Mouse (Mus musculus) ES-Bruce4 (cell line): ENCODE measurements around the gene Asic1. TPM values are rescaled to one million over a fixed set of nuclear protein-coding genes. Genes with fewer than 3 reads are reported as not detected.

ENCODE experiments used
- H3K27ac ChIP-seq: 2 replicates; pipeline ENCODE4 v1.5.1; 2012; ENCODE audit warnings: low read length, inconsistent platforms; ENCODE audit not compliant: insufficient read depth
- H3K27me3 ChIP-seq: 2 replicates; pipeline ENCODE4 v1.6.1; 2012; ENCODE audit warnings: mild to moderate bottlenecking, low read length, inconsistent platforms; ENCODE audit not compliant: control insufficient read depth, poor library complexity, insufficient read depth, severe bottlenecking
- H3K36me3 ChIP-seq: 2 replicates; pipeline ENCODE4 v1.6.1; 2012; ENCODE audit warnings: inconsistent platforms, mild to moderate bottlenecking, low read length, moderate library complexity; ENCODE audit not compliant: control insufficient read depth, poor library complexity, insufficient read depth, severe bottlenecking
- H3K4me1 ChIP-seq: one replicate; pipeline ENCODE4 v1.8.1; 2011; ENCODE audit warnings: low read length; ENCODE audit not compliant: control insufficient read depth, insufficient read depth
- H3K4me3 ChIP-seq: 2 replicates; pipeline ENCODE4 v1.5.1; 2011; ENCODE audit warnings: low read depth, mild to moderate bottlenecking, low read length
- H3K9ac ChIP-seq: 2 replicates; pipeline ENCODE4 v1.6.1; 2012; ENCODE audit warnings: low read depth, mild to moderate bottlenecking, inconsistent platforms; ENCODE audit not compliant: poor library complexity, severe bottlenecking
- H3K9me3 ChIP-seq: replicated peaks from 2 replicates; pipeline ENCODE4 v1.6.1; 2012; ENCODE audit warnings: mild to moderate bottlenecking, low read length, inconsistent platforms; ENCODE audit not compliant: control insufficient read depth, poor library complexity, insufficient read depth, severe bottlenecking
- CTCF ChIP-seq: IDR thresholded peaks from one replicate; pipeline ENCODE4 v1.8.1; 2011; ENCODE audit warnings: low read depth, low read length
- EP300 ChIP-seq: IDR thresholded peaks from 2 replicates; pipeline ENCODE4 v1.6.1; 2011; ENCODE audit warnings: low read depth, low read length; ENCODE audit not compliant: insufficient read depth
- POLR2A ChIP-seq: IDR thresholded peaks from one replicate; pipeline ENCODE4 v1.8.1; 2011; ENCODE audit warnings: low read length; ENCODE audit not compliant: insufficient read depth
- polyA plus RNA-seq: library from polyadenylated mRNA; stranded (reverse); fragments of >200 nt; gene quantifications from 2 replicates; pipeline ENCODE4 v1.2.4, GENCODE M21; 2011; ENCODE audit warnings: low read depth; ENCODE audit not compliant: missing spikeins, insufficient read depth, insufficient read length

The Asic1 gene
- polyA plus RNA-seq, 1 experiment: 3.9 TPM

DNA sequence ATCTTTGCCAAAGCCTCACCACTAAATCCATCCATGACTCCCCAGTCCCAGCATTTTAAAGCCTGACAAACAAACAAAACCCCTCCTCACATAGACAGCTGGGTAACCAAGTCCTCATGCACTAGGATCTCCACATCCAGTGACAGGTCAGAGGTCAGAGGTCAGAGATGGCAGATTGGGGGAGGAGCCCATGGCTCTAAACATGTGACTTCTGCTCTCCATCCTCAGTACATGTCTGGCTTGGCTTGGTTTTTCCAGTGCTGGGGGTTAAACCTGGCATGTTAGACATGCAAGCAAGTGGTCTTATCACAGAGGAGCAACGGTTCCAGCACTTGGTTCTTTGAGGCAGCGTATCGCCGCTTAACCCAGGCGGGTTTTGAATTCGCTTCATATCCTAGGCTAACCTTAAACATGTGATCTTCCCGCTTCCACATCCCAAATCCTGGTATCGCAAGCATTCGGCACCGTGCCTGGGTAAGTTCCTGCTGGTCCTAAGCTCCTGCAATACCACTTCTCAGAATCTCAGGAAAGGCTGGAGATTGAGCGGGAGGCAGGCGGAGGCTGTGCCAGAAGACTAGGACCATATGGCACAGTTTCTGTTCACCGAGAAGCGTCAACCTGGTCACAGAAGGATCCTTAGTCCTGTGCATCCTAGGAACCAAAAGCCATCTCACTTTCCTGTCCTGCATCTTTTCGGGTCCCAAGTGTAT, 8.9 kb upstream of the Asic1 start:
- H3K9me3 ChIP-seq: no peaks in the 10 kb centered on the region
- no peak overlapping the region for H3K9ac ChIP-seq
- H3K4me3 ChIP-seq: peak overlapping the region; percentile 30
- no peak for TF ChIP-seq POLR2A
- TF ChIP-seq CTCF: no peak
- TF ChIP-seq EP300: no peak
- H3K27ac ChIP-seq: no peak overlapping the region
- H3K27me3 ChIP-seq: no peaks in the 10 kb centered on the region
- no peaks in the 10 kb centered on the region for H3K36me3 ChIP-seq
- peaks cover 7% of the 10 kb centered on the region for H3K4me1 ChIP-seq

DNA sequence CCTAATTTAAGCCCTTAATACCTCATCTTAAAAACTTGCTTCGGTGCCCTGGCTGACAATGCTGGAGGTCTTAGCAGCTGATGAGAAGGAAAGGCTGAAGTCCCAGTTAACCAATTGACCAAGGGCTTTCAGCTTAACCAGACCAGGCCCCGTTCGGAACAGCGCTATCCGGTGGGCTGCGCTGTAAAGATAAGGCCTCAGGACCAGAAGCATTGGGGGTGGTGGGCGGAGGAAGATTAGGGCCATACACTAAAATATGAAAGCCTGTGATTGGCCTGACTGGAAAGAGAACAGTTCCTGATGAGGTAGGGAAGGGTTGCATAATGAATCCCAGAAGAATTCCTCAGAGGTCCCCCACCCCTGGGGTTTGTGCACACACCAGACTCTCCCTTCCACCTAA, 7.8 kb upstream of the Asic1 start:
- H3K4me1 ChIP-seq: peaks cover 7% of the 10 kb centered on the region
- H3K4me3 ChIP-seq: no peak overlapping the region
- no peak overlapping the region for H3K27ac ChIP-seq
- no peaks in the 10 kb centered on the region for H3K27me3 ChIP-seq
- H3K9ac ChIP-seq: no peak overlapping the region
- no peak for TF ChIP-seq EP300
- no peak for TF ChIP-seq CTCF
- TF ChIP-seq POLR2A: no peak
- no peaks in the 10 kb centered on the region for H3K9me3 ChIP-seq
- H3K36me3 ChIP-seq: no peaks in the 10 kb centered on the region

DNA sequence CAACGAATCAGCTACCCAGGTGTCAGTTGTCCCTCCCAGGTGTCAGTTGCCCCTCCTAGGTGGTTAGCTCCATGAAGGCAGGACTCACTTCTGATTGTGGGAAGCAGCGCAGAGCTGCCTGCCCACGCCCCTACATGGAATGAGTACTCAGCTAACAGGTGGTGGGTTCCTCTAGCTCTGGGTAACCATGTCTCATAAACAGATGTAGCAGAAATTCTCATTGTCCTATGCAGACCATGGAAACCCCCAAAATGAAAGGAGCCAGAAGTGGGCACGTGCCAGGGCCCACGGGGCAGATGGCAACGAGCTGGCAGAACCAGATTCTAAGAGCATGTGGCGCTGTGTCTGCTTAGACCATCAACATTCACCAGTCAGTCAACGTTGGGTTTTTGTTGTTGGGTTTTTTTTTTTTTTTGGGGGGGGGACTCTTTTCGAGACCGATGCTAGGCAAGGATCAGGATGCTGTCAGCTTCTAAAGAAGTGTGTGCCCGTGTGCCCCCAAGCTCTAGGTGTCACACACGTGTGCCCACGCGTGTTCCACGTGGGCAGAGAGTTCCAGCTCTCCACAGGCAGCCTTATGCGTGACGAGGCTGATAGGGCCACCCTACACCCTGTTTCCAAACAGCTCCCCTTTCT, 6.1 kb upstream of the Asic1 start:
- Histone ChIP-seq H3K36me3 (no peaks in the 10 kb centered on the region), H3K4me1 (no peaks in the 10 kb centered on the region), H3K27ac (no peak overlapping the region), H3K4me3 (peak overlapping the region; percentile 40), H3K9me3 (no peaks in the 10 kb centered on the region), H3K27me3 (no peaks in the 10 kb centered on the region), H3K9ac (peak overlapping the region; percentile 45; the same call in 1 of the 2 replicates)
- TF ChIP-seq POLR2A (no peak), CTCF (no peak), EP300 (no peak)

DNA sequence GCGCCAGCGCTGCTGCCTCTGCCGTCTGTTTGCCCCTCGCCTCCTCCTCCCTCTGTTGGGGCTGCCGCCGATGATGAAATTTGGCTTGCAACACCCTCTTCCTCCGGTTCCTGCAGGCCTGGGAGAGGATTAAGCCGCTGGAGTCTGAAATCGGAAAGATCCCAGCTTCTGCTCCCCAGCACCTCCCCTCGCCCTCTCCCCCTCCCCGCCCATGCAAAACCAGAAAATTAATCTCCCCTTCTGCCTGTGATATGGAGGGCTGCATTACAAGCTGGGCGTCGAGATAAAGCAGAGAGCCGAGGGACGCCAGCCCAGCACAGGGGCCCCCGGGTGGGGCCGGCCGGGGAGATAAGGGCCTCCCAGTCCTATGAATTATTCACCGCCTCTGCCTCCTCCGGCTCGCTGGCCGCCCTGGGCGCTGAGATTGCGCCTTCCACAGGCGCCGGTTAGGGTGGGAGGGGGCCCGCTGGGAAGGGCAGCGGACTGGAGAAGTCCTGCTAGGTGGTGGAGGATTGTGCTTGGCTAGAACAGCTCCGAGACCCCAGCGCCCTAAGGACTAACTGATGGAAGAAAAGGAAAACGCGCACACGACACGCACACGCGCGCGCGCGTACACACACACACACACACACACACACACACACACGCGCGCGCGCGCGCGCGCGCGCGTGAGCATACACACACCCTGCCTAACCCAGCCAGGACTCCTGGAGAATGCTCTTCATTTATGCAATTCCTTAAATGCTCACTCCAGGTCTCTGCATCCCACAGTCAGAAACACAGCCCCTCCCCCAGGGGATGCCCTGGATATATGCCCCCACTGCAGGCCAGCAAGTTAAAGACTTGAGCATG, 5.3 kb upstream of the Asic1 start:
- no peaks in the 10 kb centered on the region for H3K27me3 ChIP-seq
- TF ChIP-seq EP300 (no peak), POLR2A (no peak), CTCF (no peak)
- no peaks in the 10 kb centered on the region for H3K9me3 ChIP-seq
- H3K4me3 ChIP-seq: peak overlapping the region; percentile 40
- H3K9ac ChIP-seq: peak overlapping the region; percentile 45
- no peak overlapping the region for H3K27ac ChIP-seq
- no peaks in the 10 kb centered on the region for H3K4me1 ChIP-seq
- H3K36me3 ChIP-seq: no peaks in the 10 kb centered on the region

DNA sequence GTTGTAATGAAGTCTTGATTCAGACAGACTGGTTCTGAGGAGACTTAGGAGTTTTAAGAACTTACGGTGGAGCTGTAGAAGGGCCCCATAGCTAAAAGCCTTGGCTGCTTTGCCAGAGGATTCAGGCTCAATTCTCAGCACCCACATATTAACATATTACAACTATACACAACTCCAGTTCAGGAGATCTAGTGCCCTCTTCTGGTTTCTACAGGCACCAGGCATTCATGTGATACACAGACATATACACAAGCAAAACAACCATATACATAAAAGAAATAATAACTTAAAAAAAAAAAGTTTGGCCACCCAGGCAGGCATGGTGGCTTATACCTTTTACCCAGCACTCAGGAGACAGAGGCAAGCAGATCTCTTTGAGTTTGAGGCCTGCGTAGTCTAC, 2.6 kb upstream of the Asic1 start:
- H3K9me3 ChIP-seq: no peaks in the 10 kb centered on the region
- H3K27me3 ChIP-seq: 0 out of 2 replicates have a peak, but pooled peaks cover 2% of the 10 kb centered on the region
- H3K4me3 ChIP-seq: no peak overlapping the region
- no peak overlapping the region for H3K27ac ChIP-seq
- no peaks in the 10 kb centered on the region for H3K4me1 ChIP-seq
- H3K9ac ChIP-seq: no peak overlapping the region
- H3K36me3 ChIP-seq: no peaks in the 10 kb centered on the region
- TF ChIP-seq EP300: no peak
- no peak for TF ChIP-seq POLR2A
- TF ChIP-seq CTCF: no peak
